ENCODE assay signal across 8 mouse cellular contexts in the genomic region with DNA sequence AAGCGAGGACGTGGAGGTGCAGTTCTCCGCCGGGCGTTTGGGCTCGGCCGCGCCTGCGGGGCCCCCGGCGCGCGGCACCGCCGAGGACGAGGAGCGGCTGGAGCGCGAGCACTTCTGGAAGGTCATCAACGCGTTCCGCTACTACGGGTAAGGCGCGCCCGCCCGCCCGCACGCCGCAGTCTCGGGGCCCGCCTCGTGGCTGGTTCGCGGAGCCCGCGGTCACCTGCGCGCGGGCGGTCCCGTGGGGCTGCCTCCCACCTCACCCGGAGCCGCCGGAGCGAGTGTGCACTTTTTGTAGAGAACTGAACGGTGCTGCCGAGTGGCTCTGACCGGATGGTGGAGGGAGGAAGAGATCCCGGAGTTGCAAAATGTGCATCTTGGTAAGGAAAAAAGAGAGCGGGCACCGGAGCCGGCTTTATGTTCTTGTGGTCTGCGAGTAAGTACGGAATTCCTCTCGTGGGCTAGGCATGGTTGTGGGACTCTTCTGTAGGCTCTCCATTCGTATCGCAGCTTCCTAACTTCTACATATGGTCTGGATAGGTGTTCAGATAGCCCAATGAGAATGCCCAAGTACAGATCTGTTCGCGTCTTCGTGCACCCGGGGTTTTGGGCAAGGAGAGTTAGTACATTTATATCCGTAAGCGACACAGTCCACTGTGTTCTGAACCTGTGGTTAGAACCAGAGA. TPM values are rescaled to one million over a fixed set of nuclear protein-coding genes. Genes with fewer than 3 reads are reported as not detected.
DNase-seq lines count a peak whose midpoint lies in the region.

No protein-coding gene starts in this region.

- H3K4me3 ChIP-seq in erythroblast, embryonic 14.5 days (replicated peaks): peak overlapping the region; percentile 91

- no peaks in the 10 kb centered on the region for H3K27me3 ChIP-seq in erythroblast, embryonic 14.5 days (ENCODE audit: control insufficient read depth)

- H3K9me3 ChIP-seq in erythroblast, embryonic 14.5 days (ENCODE audit: control insufficient read depth, low read length): no peaks in the 10 kb centered on the region

- peaks cover 47% of the 10 kb centered on the region for H3K4me1 ChIP-seq in erythroblast, embryonic 14.5 days (ENCODE audit: control insufficient read depth)

- peaks cover 10% of the 10 kb centered on the region for H3K36me3 ChIP-seq in erythroblast, embryonic 14.5 days (ENCODE audit: control insufficient read depth)

- DNase-seq in ES-CJ7 (ENCODE audit: low read depth, low spot score): peak; percentile 29
- peak; percentile 54 for DNase-seq in brain, adult 2 months (ENCODE audit: low read depth, low spot score)
- peak; percentile 58 for DNase-seq in heart, postnatal 4 days
- DNase-seq in layer of hippocampus, adult 9-11 months: peak; percentile 20
- DNase-seq in lung, postnatal 10 days: peak; percentile 46
- DNase-seq in retina, postnatal 7 days (ENCODE audit: low read depth, low spot score): peak; percentile 17
- DNase-seq in urinary bladder, adult 2 months (ENCODE audit: low spot score): peak; percentile 47

RNA-seq across cellular contexts. Expression of gene Carnmt1, which starts 0.6 kb away (rescaled TPM):
- polyA plus RNA-seq in erythroblast, embryonic 14.5 days (2012): 1.5 and 1.6 TPM in 2 replicates
- 10 to 100 TPM; 19.0 to 21.6 TPM for total RNA-seq in heart, postnatal 4 days (2021)
- 9.8 and 10.1 TPM in 2 replicates for polyA plus RNA-seq in urinary bladder, adult 2 months (2012; rRNA removed)

RNA-seq across cellular contexts. Expression of gene Nmrk1, which starts 39.4 kb away (rescaled TPM):
- not detected in 2 replicates for polyA plus RNA-seq in erythroblast, embryonic 14.5 days (2012)
- 1 to 10 TPM; 3.3 to 4.1 TPM for total RNA-seq in heart, postnatal 4 days (2021)
- polyA plus RNA-seq in urinary bladder, adult 2 months (2012; rRNA removed): 12.6 and 14.7 TPM in 2 replicates

RNA-seq across cellular contexts. Expression of gene Ostf1, which starts 39.6 kb away (rescaled TPM):
- 12.0 and 12.5 TPM in 2 replicates for polyA plus RNA-seq in erythroblast, embryonic 14.5 days (2012)
- 10 to 100 TPM; 52.2 to 53.5 TPM for total RNA-seq in heart, postnatal 4 days (2021)
- 85.0 and 103 TPM in 2 replicates for polyA plus RNA-seq in urinary bladder, adult 2 months (2012; rRNA removed)

RNA-seq across cellular contexts. Expression of gene D030056L22Rik, which starts 41.8 kb away (rescaled TPM):
- polyA plus RNA-seq in erythroblast, embryonic 14.5 days (2012): 4.1 and 5.3 TPM in 2 replicates
- 10 to 100 TPM; 14.4 to 15.7 TPM for total RNA-seq in heart, postnatal 4 days (2021)
- polyA plus RNA-seq in urinary bladder, adult 2 months (2012; rRNA removed): 15.6 and 21.1 TPM in 2 replicates

Comparison
In these comparisons a context has a peak if more than half of its experiments do, and no peak if none do; other contexts are left out.
1. Peak in every context shown above with its lines: DNase-seq and H3K4me3 ChIP-seq.
2. RNA of gene Nmrk1, which starts 39.4 kb away (polyA plus RNA-seq): 12.6 to 14.7 TPM in urinary bladder, adult 2 months; not detected in erythroblast, embryonic 14.5 days; every median in the first group is over 10 times any median in the second.